Comparison of ENCODE assay signal across 8 mouse cellular contexts in the genomic region with DNA sequence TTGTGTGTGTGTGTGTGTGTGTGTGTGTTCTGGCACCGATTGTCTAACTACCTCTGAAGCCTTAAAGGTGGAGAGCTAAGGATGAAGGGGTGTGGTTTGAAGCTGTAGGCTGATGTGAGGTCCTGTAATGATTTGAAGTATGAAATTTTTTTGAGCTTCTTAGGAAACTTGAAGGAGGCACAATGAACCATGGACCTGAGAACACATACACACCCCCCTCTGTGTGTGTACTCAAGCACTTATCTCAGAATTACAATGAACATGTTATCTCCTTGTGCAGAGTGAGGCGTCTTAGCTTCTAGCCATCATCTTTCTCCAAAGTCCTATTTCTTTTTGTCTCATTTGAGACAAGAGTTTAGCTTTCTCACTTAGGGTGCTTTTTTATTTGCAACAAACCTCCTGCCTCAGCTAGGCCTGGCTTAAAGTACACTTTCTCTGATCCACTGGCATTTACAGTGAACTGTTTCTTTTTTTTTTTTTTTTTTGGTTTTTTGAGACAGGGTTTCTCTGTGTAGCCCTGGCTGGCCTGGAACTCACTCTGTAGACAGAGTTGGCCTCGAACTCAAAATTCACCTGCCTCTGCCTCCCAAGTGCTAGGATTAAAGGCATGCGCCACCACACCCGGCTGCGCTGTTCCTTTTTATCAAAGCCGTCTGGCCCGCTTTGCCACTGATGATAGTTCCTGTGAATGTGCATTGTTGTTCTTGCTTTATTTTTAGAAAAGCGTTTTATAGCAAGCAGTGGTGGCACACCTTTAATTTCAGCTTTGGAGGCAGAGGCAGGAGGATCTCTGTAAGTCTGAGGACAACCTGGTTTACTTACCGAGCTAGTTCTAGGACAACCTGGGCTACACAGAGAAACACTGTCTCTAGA. TPM values are rescaled to one million over a fixed set of nuclear protein-coding genes. Genes with fewer than 3 reads are reported as not detected.
A peak's percentile ranks its signal among the peaks of the same experiment; 100 is the strongest.
DNase-seq lines count a peak whose midpoint lies in the region; ATAC-seq lines count a peak whose summit lies in the region.

No protein-coding gene starts in this region.

- peak overlapping the region; percentile 65 to 80 for H3K27ac ChIP-seq in heart, embryonic 14.5 days (replicated peaks in 1 of 2; ENCODE audit: control insufficient read depth in 1 of 2, insufficient read depth in 1 of 2, low read depth in 2 of 2, low read length in 2 of 2)
- H3K27ac ChIP-seq in hindbrain, embryonic 11.5 days (ENCODE audit: low read depth, low read length): no peak overlapping the region

- no peak for DNase-seq in heart, postnatal 36 days
- DNase-seq in MEL-GATA-1-ER (ENCODE audit: extremely low read depth, low read depth): peak; percentile 87
- DNase-seq in hindbrain, embryonic 11.5 days (ENCODE audit: low spot score): no peak
- DNase-seq in right cerebral cortex, postnatal 14 days: no peak
- no peak for DNase-seq in thymus, postnatal 0 days (ENCODE audit: low spot score)
- DNase-seq in gastrocnemius, postnatal 10 days: no peak

- H3K4me2 ChIP-seq in heart, embryonic 14.5 days (ENCODE audit: low read length): peak overlapping the region; percentile 72
- H3K4me2 ChIP-seq in hindbrain, embryonic 11.5 days (replicated peaks; ENCODE audit: low read depth, low read length): peak overlapping the region; percentile 65

- H3K36me3 ChIP-seq in heart, embryonic 14.5 days (ENCODE audit: control insufficient read depth, insufficient read depth, low read length): no peaks in the 10 kb centered on the region
- no peaks in the 10 kb centered on the region for H3K36me3 ChIP-seq in hindbrain, embryonic 11.5 days (ENCODE audit: control insufficient read depth, insufficient read depth, low read length)

- H3K9ac ChIP-seq in heart, embryonic 14.5 days (ENCODE audit: low read length): peak overlapping the region; percentile 45; the same call in 1 of the 2 replicates
- peak overlapping the region; percentile 29; the same call in 1 of the 2 replicates for H3K9ac ChIP-seq in hindbrain, embryonic 11.5 days (ENCODE audit: low read depth, low read length)

- peaks cover 16 to 24% of the 10 kb centered on the region in 2 experiments for H3K4me1 ChIP-seq in heart, embryonic 14.5 days (ENCODE audit: control insufficient read depth in 2 of 2, insufficient read depth in 2 of 2, low read length in 2 of 2)
- H3K4me1 ChIP-seq in hindbrain, embryonic 11.5 days (replicated peaks; ENCODE audit: control insufficient read depth, insufficient read depth, low read length): no peaks in the 10 kb centered on the region

- H3K9me3 ChIP-seq in heart, embryonic 14.5 days (ENCODE audit: control insufficient read depth, low read length): no peaks in the 10 kb centered on the region
- H3K9me3 ChIP-seq in hindbrain, embryonic 11.5 days (ENCODE audit: control insufficient read depth, low read length): no peaks in the 10 kb centered on the region

- no peak for ATAC-seq in heart, embryonic 14.5 days (ENCODE audit: insufficient number of reproducible peaks, insufficient read depth, low FRiP score, low read depth)
- no peak for ATAC-seq in hindbrain, embryonic 11.5 days (ENCODE audit: low FRiP score)
- peak; percentile 67 for ATAC-seq in megakaryocyte-erythroid progenitor cell, adult 5-6 weeks (replicated peaks; ENCODE audit: low FRiP score, low TSS enrichment, poor library complexity, severe bottlenecking)

- H3K4me3 ChIP-seq in heart, embryonic 14.5 days (ENCODE audit: control insufficient read depth in 1 of 2, insufficient read depth in 1 of 2, low read depth in 1 of 2, low read length in 2 of 2): peak overlapping the region; percentile 19 to 41; a peak in 3 of 4 replicates
- peak overlapping the region; percentile 37; the same call in 1 of the 2 replicates for H3K4me3 ChIP-seq in hindbrain, embryonic 11.5 days (ENCODE audit: low read depth, low read length)

- intact Hi-C loops in heart, postnatal 36 days (cut with DNase I): no loop called here

- H3K27me3 ChIP-seq in heart, embryonic 14.5 days (ENCODE audit: control insufficient read depth, insufficient read depth, low read length): no peaks in the 10 kb centered on the region
- no peaks in the 10 kb centered on the region for H3K27me3 ChIP-seq in hindbrain, embryonic 11.5 days (ENCODE audit: control insufficient read depth, insufficient read depth, low read length)

- 68% methylated on average over 10 of the region's 10 CpGs for WGBS in heart, embryonic 14.5 days
- WGBS in hindbrain, embryonic 11.5 days: 80% methylated on average over 10 of the region's 10 CpGs

RNA-seq across cellular contexts. Expression of a gene that starts 1.1 kb away (rescaled TPM):
- 66.0 and 72.0 TPM in 2 replicates for polyA plus RNA-seq in heart, embryonic 14.5 days (2014; fragmentation: Nextera tagmentation; extraction: Ambion mirVana)
- total RNA-seq in heart, postnatal 36 days (2021): 100 to 1,000 TPM; 232 to 235 TPM
- polyA plus RNA-seq in hindbrain, embryonic 11.5 days (2014; fragmentation: Nextera tagmentation; extraction: Ambion mirVana): 26.6 and 31.4 TPM in 2 replicates
- 81.0 and 92.5 TPM in 2 replicates for total RNA-seq in megakaryocyte-erythroid progenitor cell, adult 5-6 weeks (2014; fragmentation: Nextera tagmentation)
- 23.3 and 50.0 TPM in 2 replicates for total RNA-seq in megakaryocyte-erythroid progenitor cell, adult 5-6 weeks (2017)
- polyA plus RNA-seq in thymus, postnatal 0 days (2015; fragmentation: Nextera tagmentation; extraction: Ambion mirVana): 86.5 and 87.3 TPM in 2 replicates
- total RNA-seq in gastrocnemius, postnatal 10 days (2021): 10 to 100 TPM; 24.0 to 25.2 TPM

RNA-seq across cellular contexts. Expression of a gene that starts 14.1 kb away (rescaled TPM):
- polyA plus RNA-seq in heart, embryonic 14.5 days (2014; fragmentation: Nextera tagmentation; extraction: Ambion mirVana): 0.20 and 0.26 TPM in 2 replicates
- under 1 TPM; 0.41 to 0.67 TPM for total RNA-seq in heart, postnatal 36 days (2021)
- polyA plus RNA-seq in hindbrain, embryonic 11.5 days (2014; fragmentation: Nextera tagmentation; extraction: Ambion mirVana): 0.45 and 0.46 TPM in 2 replicates
- not detected in 2 replicates for total RNA-seq in megakaryocyte-erythroid progenitor cell, adult 5-6 weeks (2014; fragmentation: Nextera tagmentation)
- not detected in 2 replicates for total RNA-seq in megakaryocyte-erythroid progenitor cell, adult 5-6 weeks (2017)
- 1.1 and 1.2 TPM in 2 replicates for polyA plus RNA-seq in thymus, postnatal 0 days (2015; fragmentation: Nextera tagmentation; extraction: Ambion mirVana)
- total RNA-seq in gastrocnemius, postnatal 10 days (2021): under 1 TPM in 1 of 2 experiments, not detected in 1; 0.19 TPM

RNA-seq across cellular contexts. Expression of a gene that starts 42.7 kb away (rescaled TPM):
- polyA plus RNA-seq in heart, embryonic 14.5 days (2014; fragmentation: Nextera tagmentation; extraction: Ambion mirVana): 0.80 and 1.2 TPM in 2 replicates
- total RNA-seq in heart, postnatal 36 days (2021): 1 to 10 TPM; 2.7 to 3.2 TPM
- 2.1 and 2.3 TPM in 2 replicates for polyA plus RNA-seq in hindbrain, embryonic 11.5 days (2014; fragmentation: Nextera tagmentation; extraction: Ambion mirVana)
- 0.27 TPM in 1 of 2 replicates, not detected in the other for total RNA-seq in megakaryocyte-erythroid progenitor cell, adult 5-6 weeks (2014; fragmentation: Nextera tagmentation)
- not detected in 2 replicates for total RNA-seq in megakaryocyte-erythroid progenitor cell, adult 5-6 weeks (2017)
- polyA plus RNA-seq in thymus, postnatal 0 days (2015; fragmentation: Nextera tagmentation; extraction: Ambion mirVana): 3.3 and 4.6 TPM in 2 replicates
- 10 to 100 TPM; 14.8 to 16.3 TPM for total RNA-seq in gastrocnemius, postnatal 10 days (2021)

RNA-seq across cellular contexts. Expression of a gene that starts 42.8 kb away (rescaled TPM):
- polyA plus RNA-seq in heart, embryonic 14.5 days (2014; fragmentation: Nextera tagmentation; extraction: Ambion mirVana): 20.5 and 23.3 TPM in 2 replicates
- 10 to 100 TPM; 32.0 to 32.9 TPM for total RNA-seq in heart, postnatal 36 days (2021)
- polyA plus RNA-seq in hindbrain, embryonic 11.5 days (2014; fragmentation: Nextera tagmentation; extraction: Ambion mirVana): 15.1 and 15.7 TPM in 2 replicates
- 35.5 and 79.3 TPM in 2 replicates for total RNA-seq in megakaryocyte-erythroid progenitor cell, adult 5-6 weeks (2014; fragmentation: Nextera tagmentation)
- 161 and 186 TPM in 2 replicates for total RNA-seq in megakaryocyte-erythroid progenitor cell, adult 5-6 weeks (2017)
- 16.2 and 17.2 TPM in 2 replicates for polyA plus RNA-seq in thymus, postnatal 0 days (2015; fragmentation: Nextera tagmentation; extraction: Ambion mirVana)
- total RNA-seq in gastrocnemius, postnatal 10 days (2021): 10 to 100 TPM; 16.3 to 16.9 TPM

RNA-seq across cellular contexts. Expression of a gene that starts 46.5 kb away (rescaled TPM):
- not detected in 2 replicates for polyA plus RNA-seq in heart, embryonic 14.5 days (2014; fragmentation: Nextera tagmentation; extraction: Ambion mirVana)
- total RNA-seq in heart, postnatal 36 days (2021): not detected
- not detected in 2 replicates for polyA plus RNA-seq in hindbrain, embryonic 11.5 days (2014; fragmentation: Nextera tagmentation; extraction: Ambion mirVana)
- total RNA-seq in megakaryocyte-erythroid progenitor cell, adult 5-6 weeks (2014; fragmentation: Nextera tagmentation): not detected in 2 replicates
- not detected in 2 replicates for total RNA-seq in megakaryocyte-erythroid progenitor cell, adult 5-6 weeks (2017)
- polyA plus RNA-seq in thymus, postnatal 0 days (2015; fragmentation: Nextera tagmentation; extraction: Ambion mirVana): 17.5 and 20.5 TPM in 2 replicates
- not detected for total RNA-seq in gastrocnemius, postnatal 10 days (2021)
